Mouse (Mus musculus): ENCODE measurements around the gene Ryr3. TPM values are rescaled to one million over a fixed set of nuclear protein-coding genes. Genes with fewer than 3 reads are reported as not detected.

Ryr3 gene
- polyA plus RNA-seq, 1 experiment from 2014 or later = 1.5 TPM

GRCm38 (mm10) chr2:113008961-113009740 is 207.7 kb downstream of the Ryr3 start:
- no peak overlapping the region for H3K9ac ChIP-seq (ENCODE audit: low read depth, low read length)
- H3K27ac ChIP-seq (ENCODE audit: low read length) = no peak overlapping the region
- H3K4me2 ChIP-seq (ENCODE audit: low read depth, low read length) = no peak overlapping the region
- no peak overlapping the region for H3K4me3 ChIP-seq (ENCODE audit: low read length)
- WGBS = 43% methylated on average over 11 of the region's 11 CpGs
- no peaks in the 10 kb centered on the region for H3K9me3 ChIP-seq (ENCODE audit: control insufficient read depth, low read length)
- no peaks in the 10 kb centered on the region for H3K36me3 ChIP-seq (ENCODE audit: control insufficient read depth, insufficient read depth, low read length)
- no peak for ATAC-seq
- no peaks in the 10 kb centered on the region for H3K4me1 ChIP-seq (ENCODE audit: control insufficient read depth, insufficient read depth, low read length)
- H3K27me3 ChIP-seq (replicated peaks; ENCODE audit: control insufficient read depth, insufficient read depth, low read length) = no peaks in the 10 kb centered on the region

- ATAC-seq = no peak
Measured at GRCm38 (mm10) chr2:112998498-112998897, 218.4 kb downstream of the Ryr3 start.

GRCm38 (mm10) chr2:112982908-112983510 is 233.9 kb downstream of the Ryr3 start:
- Histone ChIP-seq H3K9ac (ENCODE audit: low read depth, low read length) (no peak overlapping the region), H3K4me1 (ENCODE audit: control insufficient read depth, insufficient read depth, low read length) (no peaks in the 10 kb centered on the region), H3K27ac (ENCODE audit: low read length) (no peak overlapping the region), H3K9me3 (ENCODE audit: control insufficient read depth, low read length) (no peaks in the 10 kb centered on the region), H3K4me3 (ENCODE audit: low read length) (no peak overlapping the region), H3K27me3 (replicated peaks; ENCODE audit: control insufficient read depth, insufficient read depth, low read length) (no peaks in the 10 kb centered on the region), H3K36me3 (ENCODE audit: control insufficient read depth, insufficient read depth, low read length) (no peaks in the 10 kb centered on the region), H3K4me2 (ENCODE audit: low read depth, low read length) (no peak overlapping the region)
- WGBS = 51% methylated on average over 1 of the region's 1 CpGs
- no peak for ATAC-seq

More at GRCm38 (mm10) chr2:112998498-112998897, 218.4 kb downstream of the Ryr3 start:
- H3K4me2 ChIP-seq (ENCODE audit: low read depth, low read length) = no peak overlapping the region
- H3K27me3 ChIP-seq (replicated peaks; ENCODE audit: control insufficient read depth, insufficient read depth, low read length) = no peaks in the 10 kb centered on the region
- no peaks in the 10 kb centered on the region for H3K4me1 ChIP-seq (ENCODE audit: control insufficient read depth, insufficient read depth, low read length)
- 88% methylated on average over 3 of the region's 3 CpGs for WGBS
- H3K9me3 ChIP-seq (ENCODE audit: control insufficient read depth, low read length) = no peaks in the 10 kb centered on the region
- H3K9ac ChIP-seq (ENCODE audit: low read depth, low read length) = no peak overlapping the region
- no peak overlapping the region for H3K4me3 ChIP-seq (ENCODE audit: low read length)
- no peak overlapping the region for H3K27ac ChIP-seq (ENCODE audit: low read length)
- no peaks in the 10 kb centered on the region for H3K36me3 ChIP-seq (ENCODE audit: control insufficient read depth, insufficient read depth, low read length)

DNA sequence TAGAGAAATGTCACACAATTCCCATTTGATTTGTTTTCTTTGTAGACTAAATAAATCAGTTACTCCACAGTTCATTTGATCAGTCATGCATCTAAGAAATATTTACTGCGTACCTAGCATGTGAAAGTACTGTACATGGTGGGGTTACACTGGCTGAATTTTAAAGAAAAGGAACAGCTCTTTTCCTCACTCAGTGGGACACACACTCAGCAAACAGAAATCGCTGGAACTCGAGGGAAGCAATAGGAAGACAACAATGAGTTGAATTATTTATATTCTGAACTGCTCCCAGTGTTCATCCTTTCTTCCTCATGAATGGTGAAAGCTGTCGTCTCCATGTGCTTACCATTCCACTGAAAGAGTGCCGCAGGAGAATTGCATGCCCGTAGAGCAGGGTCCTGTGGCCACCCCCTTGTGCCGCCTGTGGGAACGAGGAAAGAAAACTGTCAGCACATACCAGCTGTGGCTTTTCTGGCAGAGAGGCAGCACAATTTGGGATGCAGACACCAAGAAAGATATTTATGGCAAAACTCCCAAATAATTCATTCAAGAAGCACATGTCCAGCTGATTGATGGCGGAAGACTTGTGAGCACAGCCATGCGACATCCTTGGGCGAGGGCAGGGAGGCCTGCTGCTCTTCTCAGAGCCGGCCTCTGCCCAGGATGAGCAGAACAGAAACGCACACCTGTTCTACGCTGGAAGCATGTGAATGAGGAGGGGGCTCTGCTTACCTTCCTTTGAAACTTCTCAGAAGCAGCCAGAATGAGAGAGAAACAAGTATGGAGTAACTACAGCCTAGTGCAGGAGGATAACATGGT is 249.9 kb downstream of the Ryr3 start:
- no peaks in the 10 kb centered on the region for H3K9me3 ChIP-seq (ENCODE audit: control insufficient read depth, low read length)
- 77% methylated on average over 14 of the region's 14 CpGs for WGBS
- no peaks in the 10 kb centered on the region for H3K36me3 ChIP-seq (ENCODE audit: control insufficient read depth, insufficient read depth, low read length)
- H3K4me1 ChIP-seq (ENCODE audit: control insufficient read depth, insufficient read depth, low read length) = no peaks in the 10 kb centered on the region
- H3K27me3 ChIP-seq (replicated peaks; ENCODE audit: control insufficient read depth, insufficient read depth, low read length) = no peaks in the 10 kb centered on the region
- no peak for ATAC-seq
- H3K4me2 ChIP-seq (ENCODE audit: low read depth, low read length) = no peak overlapping the region
- no peak overlapping the region for H3K9ac ChIP-seq (ENCODE audit: low read depth, low read length)
- H3K27ac ChIP-seq (ENCODE audit: low read length) = no peak overlapping the region
- no peak overlapping the region for H3K4me3 ChIP-seq (ENCODE audit: low read length)

DNA sequence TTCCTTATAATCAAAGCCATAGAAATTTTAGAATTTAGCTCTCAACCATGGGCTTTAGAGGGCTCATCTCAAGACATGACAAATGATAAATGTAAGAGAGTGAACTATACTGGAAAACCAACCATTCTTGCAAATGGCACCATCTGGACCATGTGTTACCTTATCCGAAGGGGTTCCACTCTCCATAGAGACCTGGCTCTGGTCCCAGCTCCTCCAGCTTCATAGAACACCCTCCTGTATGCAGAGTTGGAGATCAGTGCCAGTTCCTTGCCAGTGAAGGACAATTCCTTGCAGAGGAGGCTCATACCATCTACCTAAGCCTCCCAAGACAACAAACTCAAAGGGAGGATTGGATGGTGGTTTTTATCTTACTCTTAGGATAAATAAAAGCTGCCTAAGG is 268.0 kb downstream of the Ryr3 start:
- Histone ChIP-seq H3K9me3 (ENCODE audit: control insufficient read depth, low read length) (no peaks in the 10 kb centered on the region), H3K4me2 (ENCODE audit: low read depth, low read length) (no peak overlapping the region), H3K9ac (ENCODE audit: low read depth, low read length) (no peak overlapping the region), H3K4me3 (ENCODE audit: low read length) (no peak overlapping the region), H3K4me1 (ENCODE audit: control insufficient read depth, insufficient read depth, low read length) (no peaks in the 10 kb centered on the region), H3K36me3 (ENCODE audit: control insufficient read depth, insufficient read depth, low read length) (no peaks in the 10 kb centered on the region), H3K27me3 (replicated peaks; ENCODE audit: control insufficient read depth, insufficient read depth, low read length) (no peaks in the 10 kb centered on the region), H3K27ac (ENCODE audit: low read length) (no peak overlapping the region)
- no peak for ATAC-seq
- 64% methylated on average over 1 of the region's 1 CpGs for WGBS

- H3K9ac ChIP-seq (ENCODE audit: low read depth, low read length) = no peak overlapping the region
- H3K27ac ChIP-seq (ENCODE audit: low read length) = no peak overlapping the region
- 66% methylated on average over 1 of the region's 1 CpGs for WGBS
- no peaks in the 10 kb centered on the region for H3K27me3 ChIP-seq (replicated peaks; ENCODE audit: control insufficient read depth, insufficient read depth, low read length)
- no peaks in the 10 kb centered on the region for H3K4me1 ChIP-seq (ENCODE audit: control insufficient read depth, insufficient read depth, low read length)
- ATAC-seq = no peak
- no peaks in the 10 kb centered on the region for H3K36me3 ChIP-seq (ENCODE audit: control insufficient read depth, insufficient read depth, low read length)
- no peak overlapping the region for H3K4me3 ChIP-seq (ENCODE audit: low read length)
- no peak overlapping the region for H3K4me2 ChIP-seq (ENCODE audit: low read depth, low read length)
- H3K9me3 ChIP-seq (ENCODE audit: control insufficient read depth, low read length) = no peaks in the 10 kb centered on the region
Measured at GRCm38 (mm10) chr2:112931776-112932175, 285.1 kb downstream of the Ryr3 start.

GRCm38 (mm10) chr2:112913796-112914195 is 303.1 kb downstream of the Ryr3 start:
- H3K4me1 ChIP-seq (ENCODE audit: control insufficient read depth, insufficient read depth, low read length) = no peaks in the 10 kb centered on the region
- H3K9me3 ChIP-seq (ENCODE audit: control insufficient read depth, low read length) = no peaks in the 10 kb centered on the region
- ATAC-seq = no peak
- H3K36me3 ChIP-seq (ENCODE audit: control insufficient read depth, insufficient read depth, low read length) = no peaks in the 10 kb centered on the region
- H3K9ac ChIP-seq (ENCODE audit: low read depth, low read length) = no peak overlapping the region
- H3K27ac ChIP-seq (ENCODE audit: low read length) = no peak overlapping the region
- H3K4me2 ChIP-seq (ENCODE audit: low read depth, low read length) = no peak overlapping the region
- no peaks in the 10 kb centered on the region for H3K27me3 ChIP-seq (replicated peaks; ENCODE audit: control insufficient read depth, insufficient read depth, low read length)
- H3K4me3 ChIP-seq (ENCODE audit: low read length) = no peak overlapping the region

DNA sequence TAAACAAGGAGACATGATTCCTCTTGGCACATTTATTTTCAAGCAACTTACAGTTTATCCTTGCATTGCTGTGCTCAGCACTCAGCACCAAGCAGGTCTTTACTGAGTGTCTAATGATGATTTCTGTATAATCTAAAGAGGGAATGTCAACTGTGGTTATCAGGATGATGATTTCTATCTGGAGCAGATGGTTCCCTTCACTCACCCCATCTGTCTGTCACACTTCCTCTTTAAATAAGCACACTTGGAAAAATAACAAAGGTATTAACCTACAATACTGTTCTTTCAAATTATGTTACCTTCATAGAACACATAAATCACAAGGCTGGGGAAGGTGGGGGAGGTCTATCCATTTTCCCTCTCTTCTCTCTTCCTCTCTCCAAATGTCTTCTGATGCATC is 304.3 kb downstream of the Ryr3 start:
- Histone ChIP-seq H3K9ac (ENCODE audit: low read depth, low read length) (no peak overlapping the region), H3K4me1 (ENCODE audit: control insufficient read depth, insufficient read depth, low read length) (no peaks in the 10 kb centered on the region), H3K36me3 (ENCODE audit: control insufficient read depth, insufficient read depth, low read length) (no peaks in the 10 kb centered on the region), H3K4me2 (ENCODE audit: low read depth, low read length) (no peak overlapping the region), H3K27me3 (replicated peaks; ENCODE audit: control insufficient read depth, insufficient read depth, low read length) (no peaks in the 10 kb centered on the region), H3K27ac (ENCODE audit: low read length) (no peak overlapping the region), H3K4me3 (ENCODE audit: low read length) (no peak overlapping the region), H3K9me3 (ENCODE audit: control insufficient read depth, low read length) (no peaks in the 10 kb centered on the region)
- no peak for ATAC-seq

DNA sequence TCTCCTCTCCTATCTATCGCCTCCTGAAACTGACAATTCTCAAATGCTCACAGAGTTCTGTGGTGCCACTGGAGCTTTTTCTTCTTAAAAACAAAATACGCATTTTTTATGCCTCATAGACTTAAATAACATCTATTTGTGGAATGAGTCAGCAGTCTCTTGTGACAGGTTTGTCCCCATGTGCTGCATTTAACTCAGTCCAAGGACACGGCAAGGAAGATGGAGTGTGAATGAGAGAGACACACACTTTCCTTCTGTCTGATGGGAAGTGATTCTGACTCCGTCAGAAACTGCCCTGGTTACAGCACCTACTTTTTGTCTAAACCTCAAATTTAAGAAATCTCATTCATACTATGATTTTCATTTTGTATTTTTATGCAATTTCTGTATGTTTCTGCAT is 306.3 kb downstream of the Ryr3 start:
- no peak overlapping the region for H3K4me3 ChIP-seq (ENCODE audit: low read length)
- H3K4me2 ChIP-seq (ENCODE audit: low read depth, low read length) = no peak overlapping the region
- ATAC-seq = no peak
- no peak overlapping the region for H3K27ac ChIP-seq (ENCODE audit: low read length)
- H3K9ac ChIP-seq (ENCODE audit: low read depth, low read length) = no peak overlapping the region
- no peaks in the 10 kb centered on the region for H3K4me1 ChIP-seq (ENCODE audit: control insufficient read depth, insufficient read depth, low read length)
- WGBS = 82% methylated on average over 4 of the region's 4 CpGs
- no peaks in the 10 kb centered on the region for H3K9me3 ChIP-seq (ENCODE audit: control insufficient read depth, low read length)
- no peaks in the 10 kb centered on the region for H3K27me3 ChIP-seq (replicated peaks; ENCODE audit: control insufficient read depth, insufficient read depth, low read length)
- no peaks in the 10 kb centered on the region for H3K36me3 ChIP-seq (ENCODE audit: control insufficient read depth, insufficient read depth, low read length)

Data from intestine, embryonic 16.5 days (tissue).